Mouse (Mus musculus) G1E (cell line): ENCODE measurements around the gene Zfp217.

Experiments
- CTCF ChIP-seq: IDR thresholded peaks from 2 replicates; pipeline ENCODE4 v1.5.1; 2012; ENCODE audit warnings: low read depth, low read length, inconsistent platforms, mixed read lengths
- GATA1 ChIP-seq: IDR thresholded peaks from 2 replicates; pipeline ENCODE4 v1.6.1; 2012; ENCODE audit warnings: borderline replicate concordance, low read length, inconsistent platforms, mixed read lengths
- TAL1 ChIP-seq: conservative IDR thresholded peaks from 2 replicates; pipeline ENCODE4 v1.6.1; 2012; ENCODE audit warnings: low read depth, low read length, inconsistent platforms, mixed read lengths

- TF ChIP-seq TAL1 (no peak), CTCF (no peak), GATA1 (no peak)
These were observed 4.3 kb upstream of the Zfp217 start for GRCm38 (mm10) chr2:170152036-170152686.
